Mouse (Mus musculus) erythroblast, embryonic 14.5 days (primary cell): ENCODE results near the gene E030030I06Rik.

Experiments used
- GATA1 ChIP-seq: IDR thresholded peaks from 2 replicates; pipeline ENCODE4 v1.6.1; 2012; ENCODE audit warnings: low read length, inconsistent platforms, mixed read lengths
- TAL1 ChIP-seq: IDR thresholded peaks from 3 replicates; pipeline ENCODE4 v1.6.1; 2012; ENCODE audit warnings: low read length, inconsistent platforms, mixed read lengths

- TF ChIP-seq GATA1 (no peak), TAL1 (no peak)
These were observed 513 bp downstream of the E030030I06Rik start for GRCm38 (mm10) chr10:22148441-22149072.
